Mouse (Mus musculus) ES-Bruce4 (cell line): ENCODE measurements around the gene Isg20. TPM values are rescaled to one million over a fixed set of nuclear protein-coding genes. Genes with fewer than 3 reads are reported as not detected.

Experiments used
- H3K27ac ChIP-seq: 2 replicates; pipeline ENCODE4 v1.5.1; 2012; ENCODE audit warnings: low read length, inconsistent platforms; ENCODE audit not compliant: insufficient read depth
- H3K27me3 ChIP-seq: 2 replicates; pipeline ENCODE4 v1.6.1; 2012; ENCODE audit warnings: mild to moderate bottlenecking, low read length, inconsistent platforms; ENCODE audit not compliant: control insufficient read depth, poor library complexity, insufficient read depth, severe bottlenecking
- H3K36me3 ChIP-seq: 2 replicates; pipeline ENCODE4 v1.6.1; 2012; ENCODE audit warnings: inconsistent platforms, mild to moderate bottlenecking, low read length, moderate library complexity; ENCODE audit not compliant: control insufficient read depth, poor library complexity, insufficient read depth, severe bottlenecking
- H3K4me1 ChIP-seq: one replicate; pipeline ENCODE4 v1.8.1; 2011; ENCODE audit warnings: low read length; ENCODE audit not compliant: control insufficient read depth, insufficient read depth
- H3K4me3 ChIP-seq: 2 replicates; pipeline ENCODE4 v1.5.1; 2011; ENCODE audit warnings: low read depth, mild to moderate bottlenecking, low read length
- H3K9ac ChIP-seq: 2 replicates; pipeline ENCODE4 v1.6.1; 2012; ENCODE audit warnings: low read depth, mild to moderate bottlenecking, inconsistent platforms; ENCODE audit not compliant: poor library complexity, severe bottlenecking
- H3K9me3 ChIP-seq: replicated peaks from 2 replicates; pipeline ENCODE4 v1.6.1; 2012; ENCODE audit warnings: mild to moderate bottlenecking, low read length, inconsistent platforms; ENCODE audit not compliant: control insufficient read depth, poor library complexity, insufficient read depth, severe bottlenecking
- CTCF ChIP-seq: IDR thresholded peaks from one replicate; pipeline ENCODE4 v1.8.1; 2011; ENCODE audit warnings: low read depth, low read length
- EP300 ChIP-seq: IDR thresholded peaks from 2 replicates; pipeline ENCODE4 v1.6.1; 2011; ENCODE audit warnings: low read depth, low read length; ENCODE audit not compliant: insufficient read depth
- POLR2A ChIP-seq: IDR thresholded peaks from one replicate; pipeline ENCODE4 v1.8.1; 2011; ENCODE audit warnings: low read length; ENCODE audit not compliant: insufficient read depth
- polyA plus RNA-seq: library from polyadenylated mRNA; stranded (reverse); fragments of >200 nt; gene quantifications from 2 replicates; pipeline ENCODE4 v1.2.4, GENCODE M21; 2011; ENCODE audit warnings: low read depth; ENCODE audit not compliant: missing spikeins, insufficient read depth, insufficient read length

Isg20 gene
- polyA plus RNA-seq, 1 experiment = 3.5 TPM

DNA sequence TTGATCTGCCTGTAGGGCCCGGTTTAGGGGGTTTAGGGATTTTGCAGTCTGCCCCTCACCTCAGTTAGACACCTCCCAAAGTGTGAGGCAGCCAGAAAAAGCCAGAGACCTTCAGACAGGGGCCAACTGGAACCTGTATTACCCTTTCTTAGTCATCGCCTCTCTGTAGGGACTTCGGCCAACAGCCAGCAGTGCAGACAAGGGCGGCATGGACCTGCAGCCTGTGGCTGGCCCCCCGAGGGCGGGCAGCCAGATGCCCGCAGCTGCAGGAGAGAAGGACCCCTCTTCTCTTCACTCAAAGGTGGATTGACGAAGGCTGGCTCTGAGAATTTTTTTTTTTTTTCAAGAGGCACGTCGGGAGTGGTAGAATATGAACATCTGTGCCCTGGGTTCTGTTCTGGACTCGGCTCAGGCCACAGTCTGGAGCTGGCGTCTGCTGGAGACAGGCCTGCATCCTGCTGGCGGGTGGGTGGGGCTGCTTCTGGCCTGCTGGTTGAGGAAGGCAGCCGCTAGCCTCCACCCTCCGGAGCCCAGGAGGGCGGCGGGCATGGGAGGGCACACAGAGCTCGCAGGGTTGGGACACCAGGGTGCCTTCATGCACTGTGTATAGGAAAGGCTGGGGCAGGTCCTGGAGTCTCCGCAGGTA lies 25.9 kb downstream of the Isg20 start:
- no peaks in the 10 kb centered on the region for H3K4me1 ChIP-seq
- no peak overlapping the region for H3K27ac ChIP-seq
- TF ChIP-seq CTCF (no peak), EP300 (no peak), POLR2A (no peak)
- no peaks in the 10 kb centered on the region for H3K9me3 ChIP-seq
- no peak overlapping the region for H3K4me3 ChIP-seq
- H3K27me3 ChIP-seq = no peaks in the 10 kb centered on the region
- H3K9ac ChIP-seq = no peak overlapping the region
- no peaks in the 10 kb centered on the region for H3K36me3 ChIP-seq

DNA sequence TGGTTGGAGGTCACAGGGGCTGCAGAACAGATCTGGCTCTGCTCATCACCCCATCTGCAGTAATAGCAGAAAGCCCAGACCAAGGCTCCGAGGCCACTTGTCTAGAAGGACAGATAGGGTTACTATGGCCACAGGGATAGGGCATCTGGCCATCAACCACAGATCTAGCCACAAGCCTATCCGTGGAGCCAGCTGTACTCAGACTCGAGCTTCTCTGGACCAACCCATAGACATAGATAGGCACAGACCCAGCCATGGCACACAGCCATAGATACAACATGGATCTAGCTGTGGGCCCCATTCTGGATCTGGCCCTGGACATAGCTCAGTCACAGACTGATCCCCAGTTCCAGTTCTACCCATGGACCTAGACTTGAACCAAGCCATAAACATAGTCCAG lies 27.7 kb downstream of the Isg20 start:
- TF ChIP-seq CTCF (no peak), POLR2A (no peak), EP300 (no peak)
- no peak overlapping the region for H3K4me3 ChIP-seq

DNA sequence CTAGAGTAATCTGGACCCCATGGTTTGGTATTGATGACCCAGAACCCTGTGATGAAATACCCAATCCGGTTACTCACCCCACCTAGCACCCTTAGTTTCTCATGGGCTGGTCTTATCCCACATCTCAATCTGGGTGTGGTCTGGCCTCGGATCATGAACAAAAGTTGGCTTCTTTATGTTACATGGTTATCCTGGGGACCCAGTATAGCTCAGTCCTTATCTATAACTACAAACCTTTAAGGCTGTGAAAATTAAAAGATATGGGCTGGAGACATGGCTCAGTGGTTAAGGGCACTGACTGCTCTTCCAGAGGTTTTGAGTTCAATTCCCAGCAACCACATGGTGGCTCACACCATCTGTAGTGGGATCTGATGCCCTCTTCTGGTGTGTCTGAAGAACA lies 29.3 kb downstream of the Isg20 start:
- Histone ChIP-seq H3K4me1 (no peaks in the 10 kb centered on the region), H3K9me3 (no peaks in the 10 kb centered on the region)

More for the DNA sequence above, 27.7 kb downstream of the Isg20 start:
- H3K36me3 ChIP-seq = no peaks in the 10 kb centered on the region
- H3K27ac ChIP-seq = no peak overlapping the region
- H3K9ac ChIP-seq = no peak overlapping the region
- no peaks in the 10 kb centered on the region for H3K4me1 ChIP-seq
- no peaks in the 10 kb centered on the region for H3K27me3 ChIP-seq
- H3K9me3 ChIP-seq = no peaks in the 10 kb centered on the region

DNA sequence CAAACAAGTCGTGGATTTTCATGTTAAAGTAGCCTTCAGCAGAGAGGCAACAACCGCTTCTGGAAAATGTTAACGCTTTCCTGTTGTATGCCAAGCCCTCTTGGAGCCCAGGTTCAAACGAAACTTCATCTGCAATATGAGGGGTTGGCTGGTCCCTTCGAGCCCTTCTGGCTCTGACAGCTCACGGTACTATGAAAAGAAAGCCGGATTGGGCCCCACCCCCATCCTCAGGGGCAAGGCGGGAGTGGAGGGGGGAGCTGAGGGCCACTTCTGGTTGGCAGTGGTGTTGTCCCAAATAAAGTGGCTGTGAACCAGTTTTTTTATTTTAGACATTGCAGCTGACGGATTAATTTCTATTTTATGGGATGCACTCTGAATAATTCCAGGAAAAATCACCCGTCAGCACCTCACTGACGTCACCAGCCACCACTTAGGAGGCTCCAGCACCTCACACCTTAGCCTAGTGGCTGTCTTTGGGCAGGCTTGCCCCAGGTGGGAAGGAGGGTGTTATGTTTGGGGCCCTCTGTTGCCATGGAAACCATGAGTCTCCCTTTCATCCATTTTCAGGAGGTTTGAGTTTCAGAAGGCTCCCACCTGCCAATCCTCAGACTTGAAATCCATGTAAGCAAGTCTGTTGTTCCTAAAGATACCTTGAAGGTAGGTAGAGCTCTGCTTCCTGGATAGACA lies 40.8 kb downstream of the Isg20 start:
- Histone ChIP-seq H3K9ac (no peak overlapping the region), H3K9me3 (no peaks in the 10 kb centered on the region), H3K4me1 (no peaks in the 10 kb centered on the region), H3K27me3 (no peaks in the 10 kb centered on the region; the same call in 1 of the 2 replicates), H3K36me3 (no peaks in the 10 kb centered on the region), H3K4me3 (no peak overlapping the region), H3K27ac (no peak overlapping the region)
- TF ChIP-seq EP300 (no peak), POLR2A (no peak), CTCF (no peak)

More for the DNA sequence above, 29.3 kb downstream of the Isg20 start:
- H3K9ac ChIP-seq = no peak overlapping the region
- H3K27me3 ChIP-seq = no peaks in the 10 kb centered on the region
- TF ChIP-seq POLR2A = no peak
- no peak for TF ChIP-seq CTCF
- TF ChIP-seq EP300 = no peak
- H3K4me3 ChIP-seq = no peak overlapping the region
- no peak overlapping the region for H3K27ac ChIP-seq
- H3K36me3 ChIP-seq = no peaks in the 10 kb centered on the region

DNA sequence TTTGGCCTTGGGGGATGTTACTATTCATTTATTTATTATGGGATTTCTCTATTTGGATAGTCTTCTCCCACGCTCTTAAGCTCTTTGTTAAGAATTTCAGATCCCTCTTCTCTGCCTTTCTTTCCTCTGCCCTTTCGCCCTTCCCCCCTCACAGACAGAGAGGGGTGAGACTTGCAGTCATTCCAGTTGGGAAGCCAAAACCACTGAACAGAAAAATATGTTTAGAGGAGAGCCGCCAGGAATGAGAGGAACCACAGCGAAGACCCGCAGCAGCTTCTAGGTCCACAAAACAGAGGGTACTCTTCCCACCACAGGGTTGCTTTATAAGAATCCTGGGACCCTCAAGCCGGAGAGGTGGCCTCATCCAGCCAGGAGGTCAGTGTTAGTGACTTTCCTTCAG lies 41.4 kb downstream of the Isg20 start:
- Histone ChIP-seq H3K9ac (no peak overlapping the region), H3K27me3 (no peaks in the 10 kb centered on the region; the same call in 1 of the 2 replicates), H3K36me3 (no peaks in the 10 kb centered on the region), H3K4me3 (no peak overlapping the region), H3K4me1 (no peaks in the 10 kb centered on the region), H3K9me3 (no peaks in the 10 kb centered on the region), H3K27ac (no peak overlapping the region)
- TF ChIP-seq EP300 (no peak), POLR2A (no peak), CTCF (no peak)

DNA sequence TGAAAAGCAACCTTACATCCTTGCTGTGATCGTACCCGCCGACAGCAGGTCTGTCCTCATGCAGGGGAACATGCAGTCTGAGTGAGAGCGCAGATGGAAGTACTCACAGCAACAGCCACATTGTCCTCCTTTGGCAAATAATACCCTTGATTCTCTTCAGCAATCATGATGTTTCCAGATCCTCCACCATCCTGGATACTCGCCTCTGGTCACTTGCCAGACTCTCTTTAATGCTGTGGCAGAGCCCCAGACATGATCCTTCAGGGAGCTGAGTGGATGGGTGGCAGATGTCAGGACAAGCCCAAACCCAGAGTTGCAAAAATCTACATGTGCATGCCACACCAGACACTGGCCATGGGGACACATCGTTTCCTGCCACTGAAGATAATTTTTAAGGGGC lies 41.9 kb downstream of the Isg20 start:
- H3K4me3 ChIP-seq = no peak overlapping the region
- H3K36me3 ChIP-seq = no peaks in the 10 kb centered on the region
- no peak overlapping the region for H3K9ac ChIP-seq
- H3K27ac ChIP-seq = no peak overlapping the region
- no peak for TF ChIP-seq CTCF
- no peak for TF ChIP-seq EP300
- no peak for TF ChIP-seq POLR2A
- H3K27me3 ChIP-seq = no peaks in the 10 kb centered on the region; the same call in 1 of the 2 replicates
- no peaks in the 10 kb centered on the region for H3K4me1 ChIP-seq
- no peaks in the 10 kb centered on the region for H3K9me3 ChIP-seq
